15 mouse cellular contexts compared by ENCODE assay signal in genomic region chr2:46187265-46187888, GRCm38 (mm10).
DNase-seq lines count a peak whose midpoint lies in the region; ATAC-seq lines count a peak whose summit lies in the region.
"Had no signal": no experiment of that assay in that cellular context is flagged by ENCODE, and none has a peak within 500 bp of the region (broad histone marks: within the 10 kb centered on the region; RNA-seq: fewer than 3 reads in every experiment).

No protein-coding gene starts in this region.

- no peaks in the 10 kb centered on the region for H3K4me1 ChIP-seq in intestine, embryonic 15.5 days (replicated peaks)
- no peaks in the 10 kb centered on the region for H3K4me1 ChIP-seq in intestine, embryonic 16.5 days (ENCODE audit: control insufficient read depth, insufficient read depth, low read length)
- no peaks in the 10 kb centered on the region for H3K4me1 ChIP-seq in midbrain, embryonic 14.5 days (ENCODE audit: control insufficient read depth, insufficient read depth, low read length)
- H3K4me1 ChIP-seq in midbrain, embryonic 11.5 days (ENCODE audit: control insufficient read depth, insufficient read depth, low read length): no peaks in the 10 kb centered on the region
- no peaks in the 10 kb centered on the region for H3K4me1 ChIP-seq in embryonic facial prominence, embryonic 14.5 days (ENCODE audit: control insufficient read depth, insufficient read depth, low read length)
- H3K4me1 ChIP-seq: midbrain, embryonic 10.5 days had no signal

- H3K9me3 ChIP-seq in intestine, embryonic 15.5 days: no peaks in the 10 kb centered on the region
- no peaks in the 10 kb centered on the region for H3K9me3 ChIP-seq in intestine, embryonic 16.5 days (ENCODE audit: control insufficient read depth, low read length)
- no peaks in the 10 kb centered on the region for H3K9me3 ChIP-seq in midbrain, embryonic 14.5 days (ENCODE audit: control insufficient read depth, low read length)
- no peaks in the 10 kb centered on the region for H3K9me3 ChIP-seq in midbrain, embryonic 11.5 days (ENCODE audit: control insufficient read depth, low read length)
- no peaks in the 10 kb centered on the region for H3K9me3 ChIP-seq in embryonic facial prominence, embryonic 14.5 days (ENCODE audit: control insufficient read depth, low read length)
- H3K9me3 ChIP-seq: midbrain, embryonic 10.5 days had no signal

- H3K4me2 ChIP-seq in intestine, embryonic 15.5 days (replicated peaks): no peak overlapping the region
- no peak overlapping the region for H3K4me2 ChIP-seq in intestine, embryonic 16.5 days (ENCODE audit: low read depth, low read length)
- no peak overlapping the region for H3K4me2 ChIP-seq in midbrain, embryonic 14.5 days (ENCODE audit: low read length)
- no peak overlapping the region for H3K4me2 ChIP-seq in midbrain, embryonic 11.5 days
- H3K4me2 ChIP-seq in embryonic facial prominence, embryonic 14.5 days (ENCODE audit: low read depth, low read length): no peak overlapping the region

- no peak overlapping the region for H3K4me3 ChIP-seq in intestine, embryonic 15.5 days (replicated peaks)
- H3K4me3 ChIP-seq in intestine, embryonic 16.5 days (ENCODE audit: low read length): no peak overlapping the region
- H3K4me3 ChIP-seq in midbrain, embryonic 14.5 days (replicated peaks; ENCODE audit: low read depth, low read length): no peak overlapping the region
- no peak overlapping the region for H3K4me3 ChIP-seq in midbrain, embryonic 11.5 days (ENCODE audit: low read depth, low read length)
- no peak overlapping the region for H3K4me3 ChIP-seq in embryonic facial prominence, embryonic 14.5 days (ENCODE audit: low read depth, low read length)
- H3K4me3 ChIP-seq: midbrain, embryonic 10.5 days had no signal

- H3K9ac ChIP-seq in intestine, embryonic 15.5 days: no peak overlapping the region
- H3K9ac ChIP-seq in intestine, embryonic 16.5 days (ENCODE audit: low read depth, low read length): no peak overlapping the region
- H3K9ac ChIP-seq in midbrain, embryonic 14.5 days (replicated peaks; ENCODE audit: low read length): no peak overlapping the region
- H3K9ac ChIP-seq in midbrain, embryonic 11.5 days (ENCODE audit: low read length): no peak overlapping the region
- no peak overlapping the region for H3K9ac ChIP-seq in embryonic facial prominence, embryonic 14.5 days (ENCODE audit: low read depth, low read length)
- H3K9ac ChIP-seq: liver, embryonic 14.5 days had no signal

- H3K36me3 ChIP-seq in intestine, embryonic 15.5 days: no peaks in the 10 kb centered on the region
- no peaks in the 10 kb centered on the region for H3K36me3 ChIP-seq in intestine, embryonic 16.5 days (ENCODE audit: control insufficient read depth, insufficient read depth, low read length)
- H3K36me3 ChIP-seq in midbrain, embryonic 14.5 days (ENCODE audit: control insufficient read depth, insufficient read depth, low read length): no peaks in the 10 kb centered on the region
- H3K36me3 ChIP-seq in midbrain, embryonic 11.5 days (ENCODE audit: control insufficient read depth, insufficient read depth, low read length): no peaks in the 10 kb centered on the region
- no peaks in the 10 kb centered on the region for H3K36me3 ChIP-seq in embryonic facial prominence, embryonic 14.5 days (ENCODE audit: control insufficient read depth, insufficient read depth, low read length)
- H3K36me3 ChIP-seq: midbrain, embryonic 10.5 days had no signal

- ATAC-seq in intestine, embryonic 15.5 days: peak; percentile 63; the same call in 1 of the 2 replicates
- ATAC-seq in intestine, embryonic 16.5 days: no peak
- ATAC-seq in midbrain, embryonic 14.5 days (ENCODE audit: low FRiP score, low TSS enrichment): no peak
- ATAC-seq in midbrain, embryonic 11.5 days (ENCODE audit: low FRiP score): no peak
- peak; percentile 96 for ATAC-seq in embryonic facial prominence, embryonic 14.5 days (ENCODE audit: low read depth)

- no peak overlapping the region for H3K27ac ChIP-seq in intestine, embryonic 15.5 days
- no peak overlapping the region for H3K27ac ChIP-seq in intestine, embryonic 16.5 days (ENCODE audit: low read length)
- no peak overlapping the region for H3K27ac ChIP-seq in midbrain, embryonic 14.5 days (replicated peaks; ENCODE audit: low read depth, low read length)
- H3K27ac ChIP-seq in midbrain, embryonic 11.5 days (ENCODE audit: low read depth, low read length): no peak overlapping the region
- H3K27ac ChIP-seq in embryonic facial prominence, embryonic 14.5 days (replicated peaks; ENCODE audit: low read depth, low read length): no peak overlapping the region
- H3K27ac ChIP-seq: liver, embryonic 14.5 days; midbrain, embryonic 10.5 days had no signal

- DNase-seq in midbrain, embryonic 14.5 days: peak; percentile 6
- DNase-seq in midbrain, embryonic 11.5 days (ENCODE audit: low spot score, missing footprints): no peak
- DNase-seq in embryonic facial prominence, embryonic 14.5 days (ENCODE audit: low spot score): peak; percentile 91
- peak; percentile 5 for DNase-seq in yolk sac, embryonic 10.5 days (ENCODE audit: low spot score)
- no peak for DNase-seq in layer of hippocampus, adult 9-11 months
- no peak for DNase-seq in spleen, postnatal 10 days (ENCODE audit: low spot score in 2 of 2)
- DNase-seq: B cell, adult 2 months; cerebellum, adult 18-20 months; heart, postnatal 10 days; spleen, adult 18-20 months; thymus, adult 2 months had no signal

- H3K27me3 ChIP-seq in intestine, embryonic 15.5 days (replicated peaks): no peaks in the 10 kb centered on the region
- no peaks in the 10 kb centered on the region for H3K27me3 ChIP-seq in intestine, embryonic 16.5 days (replicated peaks; ENCODE audit: control insufficient read depth, insufficient read depth, low read length)
- H3K27me3 ChIP-seq in midbrain, embryonic 14.5 days (ENCODE audit: control insufficient read depth, insufficient read depth, low read length): no peaks in the 10 kb centered on the region
- H3K27me3 ChIP-seq in midbrain, embryonic 11.5 days (ENCODE audit: control insufficient read depth, insufficient read depth, low read length): no peaks in the 10 kb centered on the region
- H3K27me3 ChIP-seq in embryonic facial prominence, embryonic 14.5 days (replicated peaks; ENCODE audit: control insufficient read depth, insufficient read depth, low read length): no peaks in the 10 kb centered on the region

Comparison
In these comparisons a context has a peak if more than half of its experiments do, and no peak if none do; other contexts are left out.
1. ATAC-seq: peak in intestine, embryonic 15.5 days (single experiment) and embryonic facial prominence, embryonic 14.5 days (single experiment); none in intestine, embryonic 16.5 days (single experiment), midbrain, embryonic 14.5 days (single experiment) and midbrain, embryonic 11.5 days (single experiment).
2. DNase-seq: peak in midbrain, embryonic 14.5 days (single experiment), embryonic facial prominence, embryonic 14.5 days (single experiment) and yolk sac, embryonic 10.5 days (single experiment); none in midbrain, embryonic 11.5 days (single experiment), layer of hippocampus, adult 9-11 months (single experiment) and spleen, postnatal 10 days (0 of 2).